In genomic region chr7:42692362-42693158, GRCm38 (mm10) we compare ENCODE assay signal across 8 mouse cellular contexts. TPM values are rescaled to one million over a fixed set of nuclear protein-coding genes. Genes with fewer than 3 reads are reported as not detected.
DNase-seq lines count a peak whose midpoint lies in the region; ATAC-seq and TF ChIP-seq lines count a peak whose summit lies in the region.
"Not testable (repeated sequence)": the region's sequence is repeated elsewhere in the genome, so short reads cannot be mapped to it uniquely, and the experiment has no call there.

Zfp975 (minus strand) TSS chr7:42692742.

- H3K4me3 ChIP-seq in hindbrain, embryonic 12.5 days, result peak within 1 kb of the TSS; percentile 48
- H3K4me3 ChIP-seq in lung, postnatal 0 days (ENCODE audit: low read depth, low read length), result peak within 1 kb of the TSS; percentile 58

- not testable (repeated sequence) for TF ChIP-seq EP300 in lung, postnatal 0 days (IDR thresholded peaks at IDR 0.05)

- H3K9ac ChIP-seq in hindbrain, embryonic 12.5 days, result peak within 1 kb of the TSS; percentile 59
- H3K9ac ChIP-seq in lung, postnatal 0 days (replicated peaks; ENCODE audit: low read depth), result peak within 1 kb of the TSS; percentile 58

- not testable (repeated sequence) for H3K36me3 ChIP-seq in hindbrain, embryonic 12.5 days; lung, postnatal 0 days (ENCODE audit: insufficient read depth, low read length)

- peak; percentile 31 for TF ChIP-seq CTCF in lung, postnatal 0 days (IDR thresholded peaks at IDR 0.05)

- not testable (repeated sequence) for H3K4me1 ChIP-seq in hindbrain, embryonic 12.5 days; lung, postnatal 0 days (ENCODE audit: insufficient read depth, low read depth, low read length)

- ATAC-seq in hindbrain, embryonic 12.5 days (ENCODE audit: low FRiP score), result peak; percentile 100
- ATAC-seq in lung, postnatal 0 days, result peak; percentile 98

- under 1% methylated on average over 23 of the region's 23 CpGs for WGBS in hindbrain, embryonic 12.5 days
- whole genome bisulfite sequencing in lung, postnatal 0 days, result under 1% methylated on average over 23 of the region's 23 CpGs

- H3K9me3 ChIP-seq in hindbrain, embryonic 12.5 days (replicated peaks); lung, postnatal 0 days (ENCODE audit: low read length): not testable (repeated sequence)

- peak within 1 kb of the TSS; percentile 47 for H3K4me2 ChIP-seq in hindbrain, embryonic 12.5 days (replicated peaks)
- H3K4me2 ChIP-seq in lung, postnatal 0 days (replicated peaks; ENCODE audit: low read depth, low read length), result peak within 1 kb of the TSS; percentile 59

- DNase-seq in T-cell, adult 2 months (ENCODE audit: low spot score), result peak; percentile 38
- peak; percentile 80 to 84 for DNase-seq in cerebellum, postnatal 25 days
- peak; percentile 75 to 81 for DNase-seq in frontal cortex, postnatal 14 days (ENCODE audit: low spot score in 2 of 2)
- peak; percentile 74 to 79 for DNase-seq in layer of hippocampus, postnatal 10 days (ENCODE audit: low spot score in 2 of 2)
- peak; percentile 90 for DNase-seq in lung, postnatal 0 days (ENCODE audit: low spot score)
- peak; percentile 68 for DNase-seq in ovary, postnatal 10 days (ENCODE audit: low spot score)
- DNase-seq in thymus, postnatal 0 days (ENCODE audit: low spot score), result peak; percentile 75

- not testable (repeated sequence) for H3K27me3 ChIP-seq in hindbrain, embryonic 12.5 days; lung, postnatal 0 days (replicated peaks; ENCODE audit: insufficient read depth, low read length)

- H3K27ac ChIP-seq in hindbrain, embryonic 12.5 days, result peak within 1 kb of the TSS; percentile 62; the same call in 1 of the 2 replicates
- peak within 1 kb of the TSS; percentile 60 for H3K27ac ChIP-seq in lung, postnatal 0 days (ENCODE audit: low read length)

RNA-seq across cellular contexts. Expression of gene Zfp975, which starts in this region (rescaled TPM):
- 8.2 and 8.6 TPM in 2 replicates for polyA plus RNA-seq in hindbrain, embryonic 12.5 days (2016; fragmentation: Nextera tagmentation; extraction: Ambion mirVana)
- 1 to 10 TPM; 7.7 to 7.9 TPM for total RNA-seq in layer of hippocampus, postnatal 10 days (2021)
- 4.7 and 4.9 TPM in 2 replicates for polyA plus RNA-seq in lung, postnatal 0 days (2015; fragmentation: Nextera tagmentation; extraction: Ambion mirVana)
- polyA plus RNA-seq in thymus, postnatal 0 days (2015; fragmentation: Nextera tagmentation; extraction: Ambion mirVana), result 2.2 and 2.7 TPM in 2 replicates

Comparison
In these comparisons a context has a peak if more than half of its experiments do, and no peak if none do; other contexts are left out.
1. Peak in every context shown above with its lines: DNase-seq, ATAC-seq, H3K4me3 ChIP-seq and H3K27ac ChIP-seq.
2. DNase-seq: peak in every context shown above with its lines; median percentile 90 in lung, postnatal 0 days; 82 in cerebellum, postnatal 25 days; 78 in frontal cortex, postnatal 14 days; 76 in layer of hippocampus, postnatal 10 days; 75 in thymus, postnatal 0 days; 68 in ovary, postnatal 10 days; 38 in T-cell, adult 2 months.